Mouse (Mus musculus) CD4-positive, CD25-positive, alpha-beta regulatory T cell, adult 9 weeks (primary cell): ENCODE measurements around the gene Hnrnpu. TPM values are rescaled to one million over a fixed set of nuclear protein-coding genes. Genes with fewer than 3 reads are reported as not detected.

Source experiments
- polyA plus RNA-seq: library from polyadenylated mRNA; unstranded; fragments of 100-300 nt; shearing (Covaris generic); gene quantifications from one replicate; pipeline ENCODE4 v1.2.1, GENCODE M21; 2017

The Hnrnpu gene
- 121 TPM for polyA plus RNA-seq

DNA sequence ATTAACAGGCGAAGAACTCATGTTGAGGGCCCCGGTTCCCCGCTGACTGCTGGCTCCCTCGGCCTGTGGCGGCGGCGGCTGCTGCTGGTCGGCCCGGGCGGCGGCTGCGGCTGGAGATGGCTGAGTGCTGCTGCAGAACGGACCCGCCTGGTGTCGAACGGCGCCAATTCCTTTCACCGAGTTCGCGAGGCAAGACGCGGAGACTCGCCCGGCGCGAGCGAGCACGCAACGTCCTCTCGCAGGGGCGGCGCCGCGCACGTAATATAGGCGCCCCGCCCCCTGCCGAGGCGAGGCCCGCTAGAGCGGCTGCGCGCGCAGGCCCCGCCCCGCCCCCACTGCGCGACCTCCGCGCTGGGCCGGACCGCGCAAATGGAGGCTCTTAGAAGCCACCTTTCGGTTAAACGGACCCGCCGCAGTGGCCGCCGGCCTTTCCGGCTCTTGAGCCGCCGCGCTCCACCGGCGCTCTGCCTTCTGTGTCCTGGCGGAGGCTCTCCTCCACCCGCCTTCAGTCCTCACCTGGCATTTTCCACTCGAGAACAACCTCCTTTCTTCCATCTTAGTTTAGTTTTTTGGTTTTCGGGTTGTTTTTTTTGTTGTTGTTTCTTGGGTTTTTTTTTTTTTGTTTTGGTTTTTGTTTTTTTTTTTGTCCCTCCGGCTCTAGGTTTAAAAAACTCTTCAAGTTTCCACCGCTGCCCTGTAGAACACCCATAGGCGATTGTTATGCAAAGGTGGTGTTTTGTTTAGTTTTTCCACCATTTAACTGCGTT is at the start of gene Hnrnpu:
Hnrnpu (minus strand) TSS at position 247 of the 767 bp plus-strand sequence.

DNA sequence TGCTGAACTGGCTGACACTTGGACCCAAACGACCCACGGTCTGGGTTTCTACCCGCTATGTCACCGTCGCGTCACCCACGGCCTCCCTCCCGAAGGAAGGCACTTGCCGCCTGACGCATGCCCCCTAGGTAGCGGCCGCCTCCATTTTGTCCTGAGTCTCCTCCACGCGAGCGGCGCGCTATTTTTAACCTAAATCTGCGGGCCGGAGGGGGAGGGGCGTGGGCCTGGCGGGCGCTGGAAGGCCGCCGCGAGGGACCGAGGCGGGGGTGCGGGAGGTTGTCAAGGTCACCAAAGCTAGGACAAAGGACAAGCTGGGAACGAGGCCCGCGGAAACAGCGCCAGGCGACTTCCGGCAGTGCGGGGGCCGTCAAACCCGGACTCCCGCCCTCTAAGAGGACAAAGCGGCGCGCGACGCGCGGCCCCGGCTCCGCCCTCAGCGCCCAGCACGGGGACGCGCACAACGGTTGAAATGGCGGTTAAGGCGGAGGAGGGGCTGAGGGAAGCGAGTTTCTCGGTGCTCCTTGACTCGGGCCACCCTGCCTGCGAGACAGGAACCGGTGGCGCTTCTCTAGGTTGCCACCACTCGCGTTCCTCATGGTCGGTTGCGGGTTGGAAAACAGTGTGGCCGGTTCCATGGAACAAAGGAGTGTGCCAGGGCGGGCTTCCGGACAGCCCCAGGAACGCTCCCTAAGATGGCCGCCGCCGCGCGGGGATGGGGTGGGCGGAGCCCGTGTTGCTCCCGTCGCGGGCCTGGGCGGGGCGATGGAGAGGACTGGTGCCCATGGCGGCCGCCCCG is 19.0 kb downstream of the Hnrnpu start, which contains the start of gene Cox20:
Cox20 (plus strand) TSS at position 742 of the 796 bp plus-strand sequence.

Other genes starting within 250 kb of the Hnrnpu start
- gene Desi2, start 150.4 kb downstream of the Hnrnpu start, polyA plus RNA-seq = 9.1 TPM
- gene Cox20, start 18.7 kb downstream of the Hnrnpu start, polyA plus RNA-seq = 209 TPM
- 6.3 TPM for gene Efcab2, start 68.3 kb upstream of the Hnrnpu start, polyA plus RNA-seq
- gene Kif26b, start 191.3 kb upstream of the Hnrnpu start, polyA plus RNA-seq = not detected